Mouse (Mus musculus) ovary, postnatal 14 days (tissue): ENCODE measurements at regions not wholly inside any gene's neighbourhood (a gene's known extent, or its start where the extent isn't known, plus 50 kb on each side); places are given as distances from the start of the nearest gene placed in this dataset.
A peak's percentile ranks its signal among the peaks of the same experiment; 100 is the strongest.

Source experiments
- DNase-seq: peaks from one replicate; pipeline ENCODE4 v3.0.0; 2022; ENCODE audit warnings: low spot score

GRCm38 (mm10) chr13:52017598-52018190 is 171.2 kb downstream of the Gadd45g start:
- DNase-seq, result no peak

DNA sequence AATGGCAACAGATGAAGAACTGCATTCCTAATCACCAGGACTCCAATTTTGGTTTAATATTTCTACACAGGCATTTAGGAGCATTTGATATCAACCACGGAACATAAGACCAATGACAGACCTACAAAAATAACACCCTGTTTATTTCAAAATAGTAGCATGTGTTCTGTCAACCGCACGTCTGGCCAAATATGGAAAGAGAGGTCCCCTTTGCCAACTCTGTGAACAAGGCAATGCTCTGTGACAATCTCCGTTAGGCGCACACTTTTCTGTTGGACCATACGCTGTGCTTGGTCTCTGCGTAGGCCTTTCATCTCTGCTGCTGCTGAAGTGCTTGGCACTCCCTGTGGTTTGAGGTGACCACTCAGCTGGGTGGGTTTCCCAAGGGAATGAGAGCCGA is 173.2 kb downstream of the Gadd45g start:
- DNase-seq, result no peak

DNA sequence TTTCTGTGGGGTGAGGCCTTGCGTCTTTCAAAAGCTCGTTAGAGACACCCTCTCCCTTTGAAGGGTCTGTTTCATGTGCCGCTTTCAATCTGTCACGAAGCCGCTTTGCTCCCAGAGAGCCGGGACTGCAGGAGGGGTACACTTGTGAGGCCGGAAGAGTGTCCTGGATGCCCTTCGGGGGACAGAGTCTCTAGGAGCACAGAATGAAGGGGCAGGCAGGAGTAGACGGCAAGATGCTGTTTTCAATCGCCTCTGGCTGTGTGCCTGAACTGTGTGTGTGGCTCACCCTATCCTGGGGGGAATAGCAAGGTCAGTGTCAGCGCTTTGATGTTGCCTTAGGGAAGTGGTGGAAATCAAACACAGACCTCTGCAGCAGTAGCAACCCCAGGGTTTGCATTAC is 174.7 kb downstream of the Gadd45g start:
- DNase-seq, result no peak

GRCm38 (mm10) chr13:52021828-52022227 is 175.3 kb downstream of the Gadd45g start:
- DNase-seq, result no peak

- DNase-seq, result no peak
These were observed 176.1 kb downstream of the Gadd45g start for GRCm38 (mm10) chr13:52022529-52022928.

- DNase-seq, result peak; percentile 58
These were observed 177.9 kb downstream of the Gadd45g start for GRCm38 (mm10) chr13:52024349-52024748.

DNA sequence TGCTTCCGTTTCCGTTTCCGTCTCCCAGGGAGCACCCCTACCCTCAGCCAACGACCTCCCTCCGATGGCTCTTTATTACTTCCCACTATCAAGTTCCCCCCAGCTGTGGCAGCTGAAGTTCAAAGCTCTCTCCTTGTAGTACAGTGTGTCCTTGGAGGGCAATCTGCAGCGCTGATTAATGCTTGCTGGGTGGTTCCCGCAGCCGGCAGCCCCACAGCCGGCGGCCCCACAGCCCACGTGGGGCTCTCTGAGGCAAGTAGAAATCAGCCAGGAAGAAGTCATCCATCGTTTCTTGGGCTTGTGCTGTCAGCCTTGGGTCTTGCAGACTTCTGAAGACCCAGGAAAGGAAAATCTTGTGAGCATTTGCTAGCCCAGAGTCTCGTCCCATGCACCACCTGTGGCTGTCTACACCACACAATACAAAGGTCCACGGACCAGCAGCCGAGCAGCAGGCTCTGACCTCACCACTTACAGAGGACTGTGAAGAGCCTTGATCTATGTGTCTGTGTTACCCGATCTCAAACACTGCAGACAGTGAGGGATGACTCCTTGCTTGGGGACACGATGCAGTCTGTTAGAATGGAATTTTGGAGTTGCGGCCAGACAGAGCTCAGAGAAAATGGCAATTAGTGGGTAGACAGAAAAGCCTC is 178.5 kb downstream of the Gadd45g start:
- peak; percentile 23 for DNase-seq

DNA sequence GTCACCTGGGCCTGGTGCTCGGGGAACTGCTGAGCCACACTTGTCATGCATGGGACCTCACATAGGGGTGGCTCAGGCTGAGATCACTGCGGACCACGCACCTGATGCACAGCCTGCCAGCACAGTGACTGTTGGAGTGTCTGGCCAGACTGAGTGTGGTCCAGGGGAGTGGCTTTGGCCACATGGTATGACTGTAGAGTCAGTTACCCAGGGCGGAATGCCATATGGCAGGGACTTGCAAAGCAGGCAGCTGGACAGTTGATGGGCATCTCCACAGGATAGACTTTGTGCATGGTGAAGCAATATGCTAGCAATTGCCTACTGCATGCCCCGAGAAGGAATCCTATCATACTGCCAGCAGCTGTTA is 179.0 kb downstream of the Gadd45g start:
- DNase-seq, result peak; percentile 29

- DNase-seq, result no peak
These were observed 179.8 kb downstream of the Gadd45g start for GRCm38 (mm10) chr13:52026291-52026690.

- DNase-seq, result no peak
These were observed 183.5 kb downstream of the Gadd45g start for GRCm38 (mm10) chr13:52029868-52030422.

GRCm38 (mm10) chr13:52031465-52031864 is 185.0 kb downstream of the Gadd45g start:
- no peak for DNase-seq

- DNase-seq, result no peak
These were observed 189.3 kb downstream of the Gadd45g start for GRCm38 (mm10) chr13:52035731-52036130.

DNA sequence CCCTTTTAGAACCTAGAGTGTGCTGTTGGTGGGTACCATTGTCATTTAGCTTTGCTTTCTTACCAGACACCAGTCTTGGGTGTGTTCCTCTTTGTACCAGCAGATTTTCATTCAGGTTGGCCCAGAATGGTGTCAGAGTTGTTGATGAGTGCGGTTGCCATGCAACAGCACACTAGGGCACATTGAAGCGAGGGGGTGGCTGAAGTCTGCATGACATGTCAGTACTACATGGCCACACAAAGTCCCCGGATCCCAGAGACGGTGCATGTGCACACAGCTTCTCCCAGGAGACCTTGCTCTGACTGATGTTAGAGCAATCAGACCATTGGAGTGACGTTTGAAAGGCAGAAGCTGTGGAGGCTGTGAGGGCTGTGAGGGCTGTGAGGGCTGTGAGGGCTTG is 189.9 kb downstream of the Gadd45g start:
- no peak for DNase-seq

- no peak for DNase-seq
These were observed 190.7 kb downstream of the Gadd45g start for GRCm38 (mm10) chr13:52037218-52037617.

DNA sequence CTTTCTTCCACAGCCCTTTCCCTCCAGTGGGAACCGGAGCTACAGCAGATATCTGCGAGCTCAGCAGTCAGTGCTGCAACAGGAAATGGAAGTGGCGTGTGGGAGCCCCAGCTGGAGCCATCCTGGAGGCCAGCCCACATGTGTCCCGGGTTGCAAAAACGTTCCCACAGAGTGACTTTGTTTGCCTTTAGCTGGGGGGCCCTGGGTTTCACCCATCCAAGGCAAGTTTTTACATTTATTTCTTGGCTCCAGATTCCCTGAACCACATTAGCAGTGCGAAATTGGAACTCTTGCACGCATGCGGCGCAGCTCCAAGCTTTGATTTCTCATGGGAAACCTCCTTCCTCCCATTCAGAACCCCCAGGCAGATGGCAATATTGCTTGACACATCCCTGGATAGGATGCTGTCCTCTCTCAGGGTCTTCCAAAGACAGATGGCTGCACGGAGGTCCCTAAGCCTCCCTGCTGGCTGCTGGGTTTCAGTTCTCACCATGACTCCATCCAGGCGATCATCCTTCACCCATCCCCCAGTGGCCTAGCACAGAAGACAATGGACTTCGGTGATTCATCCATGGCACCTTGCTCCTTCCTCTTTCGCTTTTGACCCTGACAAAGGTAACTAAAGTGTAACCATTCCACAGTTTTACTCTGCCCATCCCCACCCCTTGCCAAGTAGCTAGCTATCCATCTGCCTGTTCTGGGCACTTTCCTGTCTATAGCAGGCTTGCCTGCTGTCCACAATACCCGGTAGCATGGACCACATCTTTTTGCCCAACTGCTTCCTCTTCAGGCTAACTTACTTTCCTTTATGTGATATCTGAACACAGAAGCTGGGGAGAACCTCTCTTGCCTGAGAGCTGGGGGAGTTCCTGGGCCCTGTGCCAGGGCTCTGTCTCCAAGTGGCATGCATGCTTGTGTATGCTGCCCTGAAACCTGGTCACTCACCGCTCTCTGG is 195.3 kb downstream of the Gadd45g start:
- peak; percentile 34 for DNase-seq

GRCm38 (mm10) chr13:52042867-52043266 is 196.4 kb downstream of the Gadd45g start:
- no peak for DNase-seq

- no peak for DNase-seq
These were observed 197.4 kb downstream of the Gadd45g start for GRCm38 (mm10) chr13:52043916-52044315.

DNA sequence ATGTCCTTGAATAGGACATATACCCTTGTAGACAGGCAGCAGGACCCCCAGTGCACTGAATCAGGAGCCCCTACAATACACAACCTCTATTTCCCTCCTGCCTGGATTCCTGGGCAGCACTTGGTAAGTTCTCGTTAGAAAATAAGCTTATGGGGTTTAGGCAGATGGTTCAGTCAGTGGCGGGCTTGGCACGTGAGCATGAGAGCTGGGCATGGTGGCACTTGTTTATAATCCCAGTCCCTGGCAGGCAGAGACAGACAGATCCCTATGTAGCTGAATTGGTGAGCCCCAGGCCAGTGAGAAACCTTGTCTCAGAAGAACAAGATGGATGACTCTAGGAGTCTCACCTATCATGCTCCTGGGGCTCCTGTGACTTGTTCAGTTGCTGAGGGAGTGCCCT is 198.9 kb downstream of the Gadd45g start:
- DNase-seq, result no peak

DNA sequence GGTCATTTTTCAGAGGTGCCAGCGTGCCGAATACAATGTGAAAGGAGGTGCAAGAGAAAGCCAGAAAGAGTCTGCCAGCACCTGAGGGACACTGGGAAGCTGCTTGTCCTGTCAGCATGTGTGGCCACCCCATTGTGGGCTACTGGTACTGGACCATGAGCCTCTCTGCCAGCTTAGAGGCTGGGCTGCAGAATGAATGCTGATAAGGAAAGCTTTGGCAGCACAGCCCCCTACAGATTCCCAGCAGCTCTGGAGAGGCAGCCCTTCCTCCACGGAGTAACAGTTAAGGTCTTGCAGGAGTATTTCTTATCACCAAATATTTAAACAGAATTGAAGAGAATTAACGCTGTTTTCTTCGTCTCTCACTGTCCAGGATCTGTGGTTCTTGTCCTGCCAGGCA is 199.5 kb downstream of the Gadd45g start:
- no peak for DNase-seq

DNA sequence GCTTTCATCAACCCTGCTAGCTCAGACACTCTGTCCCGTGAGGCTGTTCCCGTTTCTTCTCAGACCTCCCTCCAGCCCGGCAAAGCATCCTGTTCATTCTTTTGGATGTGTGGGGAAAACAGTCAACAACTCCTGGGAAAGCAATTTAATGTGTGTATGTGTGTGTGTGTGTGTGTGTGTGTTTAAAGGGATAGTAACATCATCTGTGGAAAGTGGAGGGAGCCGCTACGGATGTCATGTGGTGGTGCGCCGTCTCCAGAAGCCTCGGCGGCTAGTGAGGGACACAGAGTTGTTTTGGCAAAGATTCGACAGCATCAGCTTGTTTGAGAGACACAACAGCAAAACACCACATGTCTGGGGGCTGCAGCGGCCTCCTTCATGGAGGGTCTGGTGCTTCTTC is 200.2 kb downstream of the Gadd45g start:
- no peak for DNase-seq

GRCm38 (mm10) chr13:52047937-52048336 is 201.5 kb downstream of the Gadd45g start:
- DNase-seq, result no peak

GRCm38 (mm10) chr13:52048777-52049176 is 202.3 kb downstream of the Gadd45g start:
- DNase-seq, result no peak

- DNase-seq, result no peak
These were observed 202.8 kb downstream of the Gadd45g start for GRCm38 (mm10) chr13:52049249-52049648.
